Mouse (Mus musculus): ENCODE results near the gene Phf21a. TPM values are rescaled to one million over a fixed set of nuclear protein-coding genes. Genes with fewer than 3 reads are reported as not detected.

Phf21a gene
- total and polyA plus RNA-seq, 3 experiments = 26.4 to 30.2 (median 27.6) TPM

DNA sequence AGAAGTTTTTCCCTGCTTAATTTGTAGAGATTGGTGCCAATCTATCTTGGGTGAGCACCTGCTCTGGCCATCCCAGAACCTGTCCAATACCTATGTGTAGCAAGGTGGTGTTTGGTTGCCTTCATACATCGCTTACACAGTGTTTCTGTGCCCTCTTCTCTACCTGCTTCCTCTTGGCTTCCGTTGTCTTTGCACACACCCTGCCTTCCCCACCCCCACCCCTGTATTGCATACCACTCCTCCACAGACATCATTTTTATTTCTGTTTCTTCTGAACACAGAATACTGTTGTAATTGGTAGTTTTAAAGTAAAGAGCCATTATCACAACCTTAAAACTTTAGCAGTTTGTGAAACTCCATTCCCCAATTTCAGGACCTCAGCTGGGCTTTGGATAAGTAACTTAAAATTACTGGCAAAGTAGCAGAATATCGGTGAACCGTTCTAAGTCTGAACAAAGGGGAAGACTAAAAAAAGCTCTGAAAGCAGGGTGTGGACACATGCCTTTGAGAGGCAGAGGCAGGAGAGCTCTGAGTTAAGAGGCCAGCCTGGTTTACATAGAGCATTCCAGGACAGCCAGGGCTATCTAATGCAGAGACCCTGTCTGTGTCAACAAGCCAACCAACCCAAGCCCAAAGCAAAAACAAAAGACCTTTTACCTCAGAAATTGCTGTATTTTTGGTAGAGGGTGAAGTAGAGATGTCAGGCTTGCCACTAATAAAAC, 109.6 kb downstream of the Phf21a start:
- TF ChIP-seq CTCF (IDR thresholded peaks at IDR 0.05) (no peak), EP300 (IDR thresholded peaks at IDR 0.05; ENCODE audit: insufficient read depth, low read depth, low read length) (no peak), POLR2A (IDR thresholded peaks at IDR 0.05; ENCODE audit: insufficient read depth, low read depth, low read length) (no peak)
- H3K27me3 ChIP-seq (ENCODE audit: control insufficient read depth, insufficient read depth, low read length) = no peaks in the 10 kb centered on the region
- H3K79me2 ChIP-seq (replicated peaks; ENCODE audit: control insufficient read depth, insufficient read depth, low read length) = peaks cover 5% of the 10 kb centered on the region
- no peak overlapping the region; the same call in 1 of the 2 replicates for H3K27ac ChIP-seq
- peaks cover 19% of the 10 kb centered on the region for H3K4me1 ChIP-seq (ENCODE audit: control insufficient read depth, insufficient read depth, low read length)
- 18% methylated on average over 4 of the region's 4 CpGs for WGBS
- H3K4me3 ChIP-seq = no peak overlapping the region
- H3K9ac ChIP-seq (ENCODE audit: low read depth, low read length) = no peak overlapping the region
- intact Hi-C loops (cut with DNase I) = no loop called here
- peaks cover 8% of the 10 kb centered on the region for H3K36me3 ChIP-seq (ENCODE audit: control insufficient read depth, insufficient read depth, low read length)
- DNase-seq = no peak

DNA sequence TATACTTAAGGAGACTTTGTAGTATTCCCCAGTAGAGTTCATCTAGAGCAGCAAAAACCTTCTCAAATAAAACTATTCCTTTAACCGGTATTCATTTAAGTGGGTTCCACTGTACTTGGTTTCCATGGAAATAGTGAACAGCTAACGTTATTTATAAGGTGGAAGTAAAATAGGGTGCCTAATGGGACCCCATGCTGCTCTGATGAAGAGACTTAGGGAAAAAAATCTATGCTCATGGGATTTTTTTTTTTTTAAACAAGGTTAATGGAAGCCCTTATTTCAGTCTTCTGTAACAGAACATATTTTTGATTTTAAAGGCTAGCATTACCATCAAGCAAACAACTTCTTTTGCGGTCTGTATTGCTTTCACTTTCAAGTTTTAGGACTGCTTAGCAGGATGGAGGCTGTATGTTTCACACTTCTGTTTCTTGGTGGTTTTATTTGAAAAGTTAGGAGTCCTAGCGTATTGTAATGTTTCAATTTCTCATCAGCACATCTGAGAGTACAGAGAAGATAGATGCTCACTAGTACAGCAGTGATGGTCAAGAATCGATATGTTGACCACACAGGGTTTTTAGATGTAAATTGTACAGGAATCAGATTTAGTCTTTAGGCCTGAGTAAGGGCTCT, 112.2 kb downstream of the Phf21a start:
- H3K79me2 ChIP-seq (replicated peaks; ENCODE audit: control insufficient read depth, insufficient read depth, low read length) = peaks cover 4% of the 10 kb centered on the region; the same call in 1 of the 2 replicates
- H3K4me1 ChIP-seq (ENCODE audit: control insufficient read depth, insufficient read depth, low read length) = peaks cover 15% of the 10 kb centered on the region
- 80% methylated on average over 5 of the region's 5 CpGs for WGBS
- intact Hi-C loops (cut with DNase I) = no loop called here
- no peak overlapping the region for H3K27ac ChIP-seq
- no peak for TF ChIP-seq EP300 (IDR thresholded peaks at IDR 0.05; ENCODE audit: insufficient read depth, low read depth, low read length)
- TF ChIP-seq POLR2A (IDR thresholded peaks at IDR 0.05; ENCODE audit: insufficient read depth, low read depth, low read length) = no peak
- TF ChIP-seq CTCF (IDR thresholded peaks at IDR 0.05) = no peak
- H3K9ac ChIP-seq (ENCODE audit: low read depth, low read length) = no peak overlapping the region
- no peak for DNase-seq
- H3K4me3 ChIP-seq = no peak overlapping the region
- H3K27me3 ChIP-seq (ENCODE audit: control insufficient read depth, insufficient read depth, low read length) = no peaks in the 10 kb centered on the region
- H3K36me3 ChIP-seq (ENCODE audit: control insufficient read depth, insufficient read depth, low read length) = peaks cover 8% of the 10 kb centered on the region

DNA sequence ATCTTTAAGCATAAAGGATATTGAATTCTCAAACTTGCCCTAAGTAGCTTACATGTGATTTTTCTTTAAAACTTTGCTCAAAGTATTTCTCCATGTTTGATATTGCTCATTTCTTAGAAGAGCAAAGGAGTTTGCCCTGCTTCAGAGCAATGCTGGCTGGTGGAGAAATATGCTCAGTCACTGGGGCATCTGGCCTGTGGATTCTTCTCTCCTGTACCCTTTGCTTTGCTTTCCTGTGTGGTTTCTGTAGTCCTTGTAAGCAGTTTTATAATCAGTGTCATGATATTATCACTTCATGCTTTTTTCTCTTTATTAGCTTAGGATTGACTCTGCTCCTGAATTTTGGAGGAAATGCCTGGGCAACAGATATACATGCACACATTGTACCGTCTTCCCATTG, 117.5 kb downstream of the Phf21a start:
- intact Hi-C loops (cut with DNase I) = no loop called here
- H3K79me2 ChIP-seq (replicated peaks; ENCODE audit: control insufficient read depth, insufficient read depth, low read length) = no peaks in the 10 kb centered on the region
- H3K27me3 ChIP-seq (ENCODE audit: control insufficient read depth, insufficient read depth, low read length) = no peaks in the 10 kb centered on the region
- peaks cover 4% of the 10 kb centered on the region for H3K4me1 ChIP-seq (ENCODE audit: control insufficient read depth, insufficient read depth, low read length)
- no peak overlapping the region for H3K4me3 ChIP-seq
- no peak for DNase-seq
- H3K36me3 ChIP-seq (ENCODE audit: control insufficient read depth, insufficient read depth, low read length) = peaks cover 3% of the 10 kb centered on the region
- no peak overlapping the region for H3K27ac ChIP-seq
- TF ChIP-seq POLR2A (IDR thresholded peaks at IDR 0.05; ENCODE audit: insufficient read depth, low read depth, low read length) = no peak
- 83% methylated on average over 1 of the region's 1 CpGs for WGBS
- H3K9ac ChIP-seq (ENCODE audit: low read depth, low read length) = no peak overlapping the region

DNA sequence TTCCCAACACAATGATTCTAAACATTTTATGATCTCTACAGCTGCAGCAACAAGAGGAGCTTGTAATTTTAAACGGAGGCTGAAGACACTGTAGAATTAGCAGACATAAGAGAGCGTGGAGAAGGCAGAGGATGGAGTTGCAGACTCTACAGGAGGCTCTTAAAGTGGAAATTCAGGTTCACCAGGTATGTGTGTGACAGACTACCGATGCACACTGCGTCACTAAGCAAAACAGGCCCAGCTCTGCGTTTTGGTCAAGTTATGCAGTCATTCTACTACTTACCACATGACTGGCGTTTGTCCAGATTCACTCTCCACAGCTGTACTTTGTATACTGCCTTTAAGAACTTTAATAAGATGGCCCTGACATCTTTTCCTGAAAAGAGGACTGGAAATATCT, 128.5 kb downstream of the Phf21a start:
- Histone ChIP-seq H3K27ac (no peak overlapping the region), H3K4me3 (no peak overlapping the region), H3K79me2 (replicated peaks; ENCODE audit: control insufficient read depth, insufficient read depth, low read length) (0 out of 2 replicates have a peak, but pooled peaks cover 2% of the 10 kb centered on the region), H3K4me1 (ENCODE audit: control insufficient read depth, insufficient read depth, low read length) (no peaks in the 10 kb centered on the region), H3K9ac (ENCODE audit: low read depth, low read length) (no peak overlapping the region), H3K36me3 (ENCODE audit: control insufficient read depth, insufficient read depth, low read length) (no peaks in the 10 kb centered on the region; the same call in 1 of the 2 replicates), H3K27me3 (ENCODE audit: control insufficient read depth, insufficient read depth, low read length) (no peaks in the 10 kb centered on the region)
- intact Hi-C loops (cut with DNase I) = no loop called here
- DNase-seq = no peak
- WGBS = 86% methylated on average over 6 of the region's 6 CpGs
- TF ChIP-seq CTCF (IDR thresholded peaks at IDR 0.05) = no peak

DNA sequence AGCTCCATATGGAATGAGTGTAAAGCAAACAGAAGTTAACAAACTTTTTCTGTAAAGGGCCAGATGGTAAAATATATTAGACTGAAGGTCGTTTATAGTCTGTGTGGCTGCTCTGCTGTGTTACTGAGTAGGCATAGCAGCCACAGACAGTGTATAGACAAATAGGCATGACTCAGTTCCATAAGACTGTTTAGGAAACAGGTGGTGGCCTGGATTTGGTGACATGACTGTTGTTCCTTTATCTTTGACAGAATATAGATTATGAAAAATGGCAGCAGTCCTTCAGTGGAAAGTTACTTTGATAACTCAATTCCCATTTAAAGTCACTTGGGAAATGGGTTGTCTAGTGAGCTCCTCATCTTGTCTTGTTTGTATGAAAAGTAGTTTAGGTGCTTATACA, 132.7 kb downstream of the Phf21a start:
- Histone ChIP-seq H3K27ac (no peak overlapping the region), H3K79me2 (replicated peaks; ENCODE audit: control insufficient read depth, insufficient read depth, low read length) (peaks cover 2% of the 10 kb centered on the region), H3K9ac (ENCODE audit: low read depth, low read length) (no peak overlapping the region), H3K4me3 (no peak overlapping the region), H3K36me3 (ENCODE audit: control insufficient read depth, insufficient read depth, low read length) (no peaks in the 10 kb centered on the region; the same call in 1 of the 2 replicates), H3K27me3 (ENCODE audit: control insufficient read depth, insufficient read depth, low read length) (no peaks in the 10 kb centered on the region), H3K4me1 (ENCODE audit: control insufficient read depth, insufficient read depth, low read length) (no peaks in the 10 kb centered on the region)
- intact Hi-C loops (cut with DNase I) = no loop called here
- TF ChIP-seq EP300 (IDR thresholded peaks at IDR 0.05; ENCODE audit: insufficient read depth, low read depth, low read length) = no peak
- TF ChIP-seq CTCF (IDR thresholded peaks at IDR 0.05) = no peak
- TF ChIP-seq POLR2A (IDR thresholded peaks at IDR 0.05; ENCODE audit: insufficient read depth, low read depth, low read length) = no peak
- 68% methylated on average over 1 of the region's 1 CpGs for WGBS
- DNase-seq = no peak

DNA sequence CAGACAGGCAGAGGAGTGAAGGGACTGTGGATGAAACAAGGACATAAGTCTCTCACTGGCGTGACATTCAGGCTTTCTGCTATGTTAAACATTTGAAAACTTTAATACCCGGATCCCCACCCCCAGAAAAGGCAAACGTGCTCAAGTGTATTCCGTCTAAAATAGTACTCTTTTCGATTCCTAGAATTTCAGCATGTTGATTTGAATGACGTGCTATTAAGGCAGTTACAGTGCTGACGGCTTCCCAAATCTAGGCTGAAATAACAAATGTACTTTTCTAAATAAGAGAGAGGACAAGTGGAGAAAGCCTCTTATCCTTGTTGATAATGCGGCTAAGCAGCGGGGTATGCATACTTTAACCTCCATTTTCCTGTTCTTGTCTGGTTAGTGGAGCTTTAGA, 137.1 kb downstream of the Phf21a start:
- H3K27ac ChIP-seq = no peak overlapping the region
- intact Hi-C loops (cut with DNase I) = no loop called here
- TF ChIP-seq POLR2A (IDR thresholded peaks at IDR 0.05; ENCODE audit: insufficient read depth, low read depth, low read length) (no peak), EP300 (IDR thresholded peaks at IDR 0.05; ENCODE audit: insufficient read depth, low read depth, low read length) (no peak), CTCF (IDR thresholded peaks at IDR 0.05) (no peak)
- no peak overlapping the region for H3K9ac ChIP-seq (ENCODE audit: low read depth, low read length)
- H3K4me1 ChIP-seq (ENCODE audit: control insufficient read depth, insufficient read depth, low read length) = no peaks in the 10 kb centered on the region; the same call in 1 of the 2 replicates
- H3K79me2 ChIP-seq (replicated peaks; ENCODE audit: control insufficient read depth, insufficient read depth, low read length) = peaks cover 2% of the 10 kb centered on the region
- H3K27me3 ChIP-seq (ENCODE audit: control insufficient read depth, insufficient read depth, low read length) = no peaks in the 10 kb centered on the region
- 77% methylated on average over 9 of the region's 9 CpGs for WGBS
- no peak for DNase-seq
- peaks cover 3% of the 10 kb centered on the region for H3K36me3 ChIP-seq (ENCODE audit: control insufficient read depth, insufficient read depth, low read length)
- no peak overlapping the region for H3K4me3 ChIP-seq
